Mouse (Mus musculus): ENCODE results near the gene Rcsd1. TPM values are rescaled to one million over a fixed set of nuclear protein-coding genes. Genes with fewer than 3 reads are reported as not detected.
A peak's percentile ranks its signal among the peaks of the same experiment; 100 is the strongest.

Gene Rcsd1
- polyA plus RNA-seq, 1 experiment from 2014 or later: 113 TPM

GRCm38 (mm10) chr1:165734840-165735239, 25.3 kb upstream of the Rcsd1 start:
- H3K9ac ChIP-seq: no peak overlapping the region
- no peak for ATAC-seq (ENCODE audit: insufficient number of reproducible peaks, low FRiP score)

GRCm38 (mm10) chr1:165731553-165731952, 22.0 kb upstream of the Rcsd1 start:
- Histone ChIP-seq H3K4me1 (replicated peaks) (peaks cover 28% of the 10 kb centered on the region), H3K27ac (ENCODE audit: poor library complexity, severe bottlenecking) (no peak overlapping the region), H3K4me2 (no peak overlapping the region), H3K36me3 (no peaks in the 10 kb centered on the region), H3K4me3 (no peak overlapping the region), H3K27me3 (replicated peaks) (no peaks in the 10 kb centered on the region), H3K9me3 (replicated peaks) (no peaks in the 10 kb centered on the region), H3K9ac (no peak overlapping the region)
- 76% methylated on average over 6 of the region's 6 CpGs for WGBS
- no peak for ATAC-seq (ENCODE audit: insufficient number of reproducible peaks, low FRiP score)

More at GRCm38 (mm10) chr1:165734840-165735239, 25.3 kb upstream of the Rcsd1 start:
- Histone ChIP-seq H3K4me2 (no peak overlapping the region), H3K4me1 (replicated peaks) (peaks cover 13% of the 10 kb centered on the region), H3K36me3 (no peaks in the 10 kb centered on the region), H3K9me3 (replicated peaks) (no peaks in the 10 kb centered on the region), H3K27ac (ENCODE audit: poor library complexity, severe bottlenecking) (no peak overlapping the region), H3K27me3 (replicated peaks) (no peaks in the 10 kb centered on the region), H3K4me3 (no peak overlapping the region)
- 84% methylated on average over 2 of the region's 2 CpGs for WGBS

GRCm38 (mm10) chr1:165730129-165730528, 20.6 kb upstream of the Rcsd1 start:
- no peak overlapping the region for H3K4me3 ChIP-seq
- H3K27ac ChIP-seq (ENCODE audit: poor library complexity, severe bottlenecking): no peak overlapping the region
- H3K36me3 ChIP-seq: no peaks in the 10 kb centered on the region
- 38% methylated on average over 1 of the region's 1 CpGs for WGBS
- H3K9ac ChIP-seq: no peak overlapping the region
- H3K9me3 ChIP-seq (replicated peaks): no peaks in the 10 kb centered on the region
- 0 out of 2 replicates have a peak, but pooled peaks have one; percentile 23 for ATAC-seq (ENCODE audit: insufficient number of reproducible peaks, low FRiP score)
- no peak overlapping the region for H3K4me2 ChIP-seq
- peaks cover 23% of the 10 kb centered on the region for H3K4me1 ChIP-seq (replicated peaks)
- no peaks in the 10 kb centered on the region for H3K27me3 ChIP-seq (replicated peaks)

DNA sequence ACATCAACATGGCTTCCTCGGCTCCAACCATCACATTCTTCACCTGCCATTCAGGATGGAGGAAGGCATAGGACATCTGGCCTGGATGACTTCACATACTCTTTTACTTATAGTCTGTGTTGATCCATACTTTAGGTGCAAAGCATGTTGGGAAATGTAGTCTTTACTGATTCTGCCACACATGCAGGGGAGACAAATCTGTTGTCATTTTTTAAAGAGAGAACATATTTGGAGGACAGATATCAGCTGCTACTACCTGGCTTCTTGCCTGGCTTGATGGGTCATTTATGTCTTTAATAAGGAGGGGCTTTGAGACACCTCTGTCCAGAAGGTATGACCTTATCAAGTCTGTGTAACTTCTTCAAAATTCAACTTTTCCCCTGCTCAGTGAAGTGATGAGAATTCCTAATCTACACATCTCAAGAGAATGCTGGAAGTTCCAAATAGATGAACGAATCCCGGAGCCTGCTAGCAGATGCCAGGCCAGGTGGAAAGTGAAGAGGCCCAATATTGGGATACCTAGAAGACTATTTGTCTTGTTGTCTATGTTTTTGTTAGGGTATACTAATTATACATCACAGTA, 18.6 kb upstream of the Rcsd1 start:
- WGBS: 82% methylated on average over 3 of the region's 3 CpGs
- no peak overlapping the region for H3K9ac ChIP-seq
- H3K4me2 ChIP-seq: no peak overlapping the region
- H3K36me3 ChIP-seq: no peaks in the 10 kb centered on the region
- H3K9me3 ChIP-seq (replicated peaks): no peaks in the 10 kb centered on the region
- H3K27ac ChIP-seq (ENCODE audit: poor library complexity, severe bottlenecking): no peak overlapping the region
- no peaks in the 10 kb centered on the region for H3K27me3 ChIP-seq (replicated peaks)
- no peak overlapping the region for H3K4me3 ChIP-seq
- no peak for ATAC-seq (ENCODE audit: insufficient number of reproducible peaks, low FRiP score)
- peaks cover 31% of the 10 kb centered on the region for H3K4me1 ChIP-seq (replicated peaks)

DNA sequence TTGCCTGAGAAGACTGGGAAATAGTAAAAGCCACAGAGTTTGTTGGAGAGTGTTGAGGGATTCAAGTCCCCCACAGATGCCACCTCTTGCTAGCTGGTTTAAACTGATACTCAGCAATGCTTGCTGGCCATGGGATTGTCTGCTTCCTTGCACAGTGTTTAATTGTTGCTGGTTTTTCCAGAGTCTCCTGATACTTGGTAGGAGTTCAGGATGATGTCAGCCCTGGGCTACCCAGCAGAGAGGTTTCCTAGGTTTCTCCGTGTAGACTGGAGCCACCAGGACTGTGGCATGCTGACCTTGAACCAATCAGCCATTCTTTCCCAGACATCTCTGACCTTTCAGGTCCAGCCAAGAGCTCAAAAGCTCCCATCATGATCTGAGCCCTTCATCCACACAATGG, 17.4 kb upstream of the Rcsd1 start:
- WGBS: 24% methylated on average over 1 of the region's 1 CpGs
- Histone ChIP-seq H3K9me3 (replicated peaks) (no peaks in the 10 kb centered on the region), H3K27ac (ENCODE audit: poor library complexity, severe bottlenecking) (0 out of 2 replicates have a peak overlapping the region, but pooled peaks have one; percentile 2), H3K27me3 (replicated peaks) (no peaks in the 10 kb centered on the region), H3K4me3 (no peak overlapping the region), H3K36me3 (no peaks in the 10 kb centered on the region), H3K4me1 (replicated peaks) (peaks cover 31% of the 10 kb centered on the region), H3K4me2 (no peak overlapping the region), H3K9ac (no peak overlapping the region)
- no peak for ATAC-seq (ENCODE audit: insufficient number of reproducible peaks, low FRiP score)

GRCm38 (mm10) chr1:165725039-165725644, 15.6 kb upstream of the Rcsd1 start:
- H3K9me3 ChIP-seq (replicated peaks): no peaks in the 10 kb centered on the region
- no peak for ATAC-seq (ENCODE audit: insufficient number of reproducible peaks, low FRiP score)
- no peaks in the 10 kb centered on the region for H3K36me3 ChIP-seq
- WGBS: 78% methylated on average over 4 of the region's 4 CpGs
- H3K4me3 ChIP-seq: no peak overlapping the region
- peaks cover 27% of the 10 kb centered on the region for H3K4me1 ChIP-seq (replicated peaks)
- H3K27ac ChIP-seq (ENCODE audit: poor library complexity, severe bottlenecking): peak overlapping the region; percentile 63; the same call in 1 of the 2 replicates
- H3K4me2 ChIP-seq: no peak overlapping the region
- H3K27me3 ChIP-seq (replicated peaks): no peaks in the 10 kb centered on the region
- H3K9ac ChIP-seq: no peak overlapping the region

- Histone ChIP-seq H3K4me2 (no peak overlapping the region), H3K9ac (no peak overlapping the region), H3K4me3 (no peak overlapping the region), H3K4me1 (replicated peaks) (peaks cover 20% of the 10 kb centered on the region), H3K27me3 (replicated peaks) (no peaks in the 10 kb centered on the region), H3K27ac (ENCODE audit: poor library complexity, severe bottlenecking) (peak overlapping the region; percentile 63), H3K9me3 (replicated peaks) (no peaks in the 10 kb centered on the region), H3K36me3 (no peaks in the 10 kb centered on the region)
- peak; percentile 45; the same call in 1 of the 2 replicates for ATAC-seq (ENCODE audit: insufficient number of reproducible peaks, low FRiP score)
- WGBS: 33% methylated on average over 11 of the region's 11 CpGs
These were observed 14.9 kb upstream of the Rcsd1 start for GRCm38 (mm10) chr1:165724219-165725033.

GRCm38 (mm10) chr1:165722531-165723123, 13.1 kb upstream of the Rcsd1 start:
- no peak overlapping the region for H3K4me3 ChIP-seq
- no peak for ATAC-seq (ENCODE audit: insufficient number of reproducible peaks, low FRiP score)
- no peak overlapping the region for H3K4me2 ChIP-seq
- H3K36me3 ChIP-seq: no peaks in the 10 kb centered on the region
- peaks cover 33% of the 10 kb centered on the region for H3K4me1 ChIP-seq (replicated peaks)
- H3K27ac ChIP-seq (ENCODE audit: poor library complexity, severe bottlenecking): no peak overlapping the region
- no peaks in the 10 kb centered on the region for H3K27me3 ChIP-seq (replicated peaks)
- no peak overlapping the region for H3K9ac ChIP-seq
- WGBS: 70% methylated on average over 9 of the region's 9 CpGs
- no peaks in the 10 kb centered on the region for H3K9me3 ChIP-seq (replicated peaks)

DNA sequence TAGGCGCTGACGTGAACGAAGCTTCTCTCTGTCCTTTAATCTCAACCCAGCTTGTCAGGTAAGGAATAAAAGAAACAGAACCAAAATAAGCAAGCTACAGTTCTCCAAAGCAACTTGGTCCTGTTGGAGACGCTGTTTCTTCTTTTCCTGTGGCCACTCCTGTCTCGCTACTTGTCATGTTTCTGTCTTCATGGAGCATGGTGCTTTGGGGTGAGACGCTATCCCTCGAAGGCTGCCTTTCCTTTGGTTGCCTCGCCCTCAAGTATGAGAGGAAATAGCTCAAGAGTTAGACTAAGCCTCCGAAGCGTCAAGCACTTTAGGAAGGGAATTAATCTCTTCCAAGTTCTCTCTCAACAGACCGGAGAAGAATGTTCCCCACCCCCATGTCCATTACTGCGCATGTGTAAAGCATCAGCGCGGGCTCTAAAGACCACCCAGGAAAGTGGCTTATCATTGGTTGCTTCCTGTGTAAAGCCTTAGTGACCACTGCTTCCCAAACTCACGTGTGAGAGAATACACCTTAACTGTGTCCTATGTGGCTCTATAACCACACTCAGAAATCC, 9.1 kb upstream of the Rcsd1 start:
- Histone ChIP-seq H3K9me3 (replicated peaks) (no peaks in the 10 kb centered on the region), H3K9ac (no peak overlapping the region; the same call in 1 of the 2 replicates)
- 24% methylated on average over 15 of the region's 15 CpGs for WGBS

GRCm38 (mm10) chr1:165717711-165718542, 8.4 kb upstream of the Rcsd1 start:
- 23% methylated on average over 11 of the region's 11 CpGs for WGBS

More for the DNA sequence above, 9.1 kb upstream of the Rcsd1 start:
- Histone ChIP-seq H3K4me1 (replicated peaks) (peaks cover 28% of the 10 kb centered on the region), H3K27me3 (replicated peaks) (no peaks in the 10 kb centered on the region), H3K4me2 (peak overlapping the region; percentile 58), H3K4me3 (peak overlapping the region; percentile 23), H3K36me3 (no peaks in the 10 kb centered on the region), H3K27ac (ENCODE audit: poor library complexity, severe bottlenecking) (peak overlapping the region; percentile 82)
- no peak for ATAC-seq (ENCODE audit: insufficient number of reproducible peaks, low FRiP score)

More at GRCm38 (mm10) chr1:165717711-165718542, 8.4 kb upstream of the Rcsd1 start:
- Histone ChIP-seq H3K4me2 (peak overlapping the region; percentile 58), H3K9me3 (replicated peaks) (no peaks in the 10 kb centered on the region), H3K36me3 (no peaks in the 10 kb centered on the region), H3K4me1 (replicated peaks) (peaks cover 29% of the 10 kb centered on the region), H3K27ac (ENCODE audit: poor library complexity, severe bottlenecking) (peak overlapping the region; percentile 82), H3K9ac (no peak overlapping the region; the same call in 1 of the 2 replicates), H3K4me3 (peak overlapping the region; percentile 23), H3K27me3 (replicated peaks) (no peaks in the 10 kb centered on the region)
- ATAC-seq (ENCODE audit: insufficient number of reproducible peaks, low FRiP score): peak; percentile 81

Measured in heart, embryonic 12.5 days (tissue).